Mouse (Mus musculus) ES-E14 (cell line): Measurements from ENCODE around the gene Lgi1. TPM values are rescaled to one million over a fixed set of nuclear protein-coding genes. Genes with fewer than 3 reads are reported as not detected.

Source experiments
- DNase-seq: peaks from one replicate; pipeline ENCODE4 v3.0.0-alpha.2; 2013; ENCODE audit warnings: low read depth, low spot score
- H3K27ac ChIP-seq: 2 replicates; pipeline ENCODE4 v1.5.1; 2012; ENCODE audit warnings: low read depth, mild to moderate bottlenecking, low read length, moderate library complexity, mixed read lengths; ENCODE audit not compliant: poor library complexity, insufficient read depth, severe bottlenecking
- H3K36me3 ChIP-seq: 2 replicates; pipeline ENCODE4 v1.6.1; 2012; ENCODE audit warnings: mild to moderate bottlenecking, low read length, moderate library complexity, mixed read lengths; ENCODE audit not compliant: control insufficient read depth, poor library complexity, insufficient read depth, severe bottlenecking
- H3K4me1 ChIP-seq, 2 experiments: fragments of 150-350 bp in 1 of 2; sonication (generic) in 1 of 2; 2 replicates each; pipeline ENCODE4 v1.6.1; 2012; ENCODE audit warnings: low read length in 2 of 2, mild to moderate bottlenecking in 1 of 2, mixed read lengths in 1 of 2; ENCODE audit not compliant: control insufficient read depth in 2 of 2, insufficient read depth in 2 of 2, poor library complexity in 1 of 2
- H3K4me3 ChIP-seq, 2 experiments: fragments of 150-350 bp in 1 of 2; sonication (generic) in 1 of 2; 2 replicates each; pipeline ENCODE4 v1.5.1; 2012; ENCODE audit warnings: low read length in 2 of 2, low read depth in 1 of 2, mild to moderate bottlenecking in 1 of 2, mixed read lengths in 1 of 2; ENCODE audit not compliant: insufficient read depth in 1 of 2, poor library complexity in 1 of 2, severe bottlenecking in 1 of 2
- H3K9ac ChIP-seq: 2 replicates; pipeline ENCODE4 v1.6.1; 2012; ENCODE audit warnings: low read depth, mild to moderate bottlenecking, low read length, mixed read lengths; ENCODE audit not compliant: poor library complexity, insufficient read depth, severe bottlenecking
- H3K9me3 ChIP-seq: fragments of 150-350 bp; sonication (generic); 2 replicates; pipeline ENCODE4 v1.6.1; 2012; ENCODE audit warnings: low read depth, mild to moderate bottlenecking, low read length; ENCODE audit not compliant: control insufficient read depth, insufficient read depth
- CHD2 ChIP-seq: IDR thresholded peaks from 2 replicates; pipeline ENCODE4 v1.6.1; 2014; ENCODE audit warnings: mild to moderate bottlenecking, low read depth, low read length, inconsistent platforms
- HCFC1 ChIP-seq: IDR thresholded peaks from 2 replicates; pipeline ENCODE4 v1.6.1; 2012; ENCODE audit warnings: low read length, inconsistent platforms, borderline replicate concordance; ENCODE audit not compliant: insufficient read depth
- MAFK ChIP-seq: IDR thresholded peaks from 2 replicates; pipeline ENCODE4 v1.6.1; 2014; ENCODE audit warnings: mild to moderate bottlenecking, low read depth, low read length, inconsistent platforms; ENCODE audit not compliant: insufficient read depth
- ZC3H11A ChIP-seq: IDR thresholded peaks from 2 replicates; pipeline ENCODE4 v1.6.1; 2012; ENCODE audit warnings: low read depth, mild to moderate bottlenecking, inconsistent platforms, low read length, borderline replicate concordance
- ZNF384 ChIP-seq: IDR thresholded peaks from 2 replicates; pipeline ENCODE4 v1.6.1; 2012; ENCODE audit warnings: low read depth, low read length, inconsistent platforms
- in situ Hi-C, 2 experiments: fragments of 600-800 bp; cut with MboI; formaldehyde crosslinking; loops; one replicate each; pipeline ENCODE4 v1.15.1; 2025; ENCODE audit warnings: low sequenced_read_pairs in 2 of 2, inconsistent platforms in 1 of 2; ENCODE audit not compliant: unreplicated experiment in 2 of 2
- total RNA-seq: library from RNA; depleted of rRNA; stranded (reverse); fragments of 300-350 nt; gene quantifications from 2 replicates; pipeline ENCODE4 v1.2.3, GENCODE M21; 2012

Lgi1 gene
- total RNA-seq, 1 experiment = 0.18 TPM

DNA sequence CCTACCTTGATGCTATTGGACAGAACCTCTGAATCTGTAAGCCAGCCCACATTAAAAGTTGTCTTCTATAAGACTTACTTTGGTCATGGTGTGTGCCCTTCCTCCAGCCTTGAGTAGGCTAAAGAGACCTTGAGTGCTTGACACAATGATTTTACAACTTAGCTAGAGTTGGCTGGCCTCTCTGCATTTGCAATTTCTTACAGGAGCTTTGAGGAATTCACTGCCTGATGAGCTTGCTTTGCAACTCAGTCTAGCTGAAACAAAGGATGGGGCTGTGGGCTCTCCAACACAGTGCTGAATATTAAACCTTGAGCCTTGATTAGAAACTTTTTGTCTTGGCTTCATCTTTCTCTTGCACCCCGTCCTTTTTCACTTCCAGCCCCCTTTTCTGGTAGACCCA is 78.9 kb downstream of the Lgi1 start:
- in situ Hi-C loops = no loop called here

DNA sequence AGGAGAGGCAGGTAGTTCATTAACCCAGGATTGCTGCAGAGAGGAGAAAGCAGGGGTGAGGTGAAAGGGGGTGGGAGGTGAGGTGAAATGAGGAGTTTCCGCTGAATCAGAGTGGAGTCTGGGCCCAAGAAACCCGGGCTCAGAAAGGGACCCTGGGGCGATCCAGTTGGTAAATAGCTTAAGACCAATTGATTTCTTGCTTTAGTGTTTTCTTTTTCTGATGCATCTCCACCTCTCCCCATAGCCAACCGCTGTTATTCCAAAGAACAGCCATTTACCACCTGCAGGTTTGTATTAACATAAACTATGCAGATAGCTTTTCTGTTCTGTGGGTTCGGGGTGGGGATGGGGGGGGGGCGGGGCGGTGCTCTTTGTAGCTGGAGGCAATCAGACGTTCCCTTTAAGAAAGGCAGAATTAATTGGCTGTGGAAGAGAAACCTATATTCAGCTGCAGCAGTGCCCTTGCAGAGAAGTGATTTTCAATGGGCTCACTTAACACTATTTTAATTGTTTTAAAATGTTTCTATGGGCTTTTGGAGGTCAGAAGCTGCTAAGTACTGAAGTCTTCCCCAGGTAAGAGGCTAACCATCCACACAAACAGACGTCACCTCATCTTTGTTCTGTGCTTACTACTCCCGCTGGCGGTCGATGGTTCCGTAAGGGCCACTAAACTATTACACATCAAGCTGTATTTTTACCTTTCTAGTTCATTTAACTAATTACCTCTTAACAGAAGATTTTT is 84.1 kb downstream of the Lgi1 start:
- Histone ChIP-seq H3K9me3 (peaks cover 9% of the 10 kb centered on the region; the same call in 1 of the 2 replicates), H3K4me3 (peak overlapping the region in 1 of 2 experiments; percentile 24; a peak in 1 of 4 replicates), H3K27ac (peak overlapping the region; percentile 79), H3K36me3 (0 out of 2 replicates have a peak, but pooled peaks cover 5% of the 10 kb centered on the region), H3K9ac (no peak overlapping the region), H3K4me1 (peaks cover 4 to 12% of the 10 kb centered on the region in 2 experiments; a peak in 3 of 4 replicates)
- in situ Hi-C loops = no loop called here
- DNase-seq = peak; percentile 94
- TF ChIP-seq HCFC1 (no peak), ZNF384 (no peak), CHD2 (no peak), MAFK (peak; percentile 62), ZC3H11A (no peak)

More for the DNA sequence above, 78.9 kb downstream of the Lgi1 start:
- Histone ChIP-seq H3K36me3 (peaks cover 7% of the 10 kb centered on the region; the same call in 1 of the 2 replicates), H3K27ac (no peak overlapping the region; the same call in 1 of the 2 replicates), H3K4me1 (0 out of 4 replicates have a peak, but pooled peaks cover 0 to 5% of the 10 kb centered on the region in 2 experiments), H3K4me3 (no peak overlapping the region), H3K9me3 (peaks cover 9% of the 10 kb centered on the region; the same call in 1 of the 2 replicates), H3K9ac (no peak overlapping the region)
- DNase-seq = no peak
- no peak for TF ChIP-seq HCFC1
- no peak for TF ChIP-seq CHD2
- no peak for TF ChIP-seq ZNF384
- no peak for TF ChIP-seq ZC3H11A
- no peak for TF ChIP-seq MAFK

- no peak for DNase-seq
- Histone ChIP-seq H3K4me3 (no peak overlapping the region), H3K9ac (no peak overlapping the region), H3K9me3 (peaks cover 9% of the 10 kb centered on the region; the same call in 1 of the 2 replicates), H3K36me3 (0 out of 2 replicates have a peak, but pooled peaks cover 3% of the 10 kb centered on the region), H3K27ac (peak overlapping the region; percentile 79; the same call in 1 of the 2 replicates), H3K4me1 (peaks cover 4 to 12% of the 10 kb centered on the region in 2 experiments; a peak in 3 of 4 replicates)
- TF ChIP-seq CHD2 (no peak), HCFC1 (no peak), ZC3H11A (no peak), ZNF384 (no peak)
- in situ Hi-C loops = no loop called here
Observed at GRCm38 (mm10) chr19:38349013-38349341, 84.6 kb downstream of the Lgi1 start.

DNA sequence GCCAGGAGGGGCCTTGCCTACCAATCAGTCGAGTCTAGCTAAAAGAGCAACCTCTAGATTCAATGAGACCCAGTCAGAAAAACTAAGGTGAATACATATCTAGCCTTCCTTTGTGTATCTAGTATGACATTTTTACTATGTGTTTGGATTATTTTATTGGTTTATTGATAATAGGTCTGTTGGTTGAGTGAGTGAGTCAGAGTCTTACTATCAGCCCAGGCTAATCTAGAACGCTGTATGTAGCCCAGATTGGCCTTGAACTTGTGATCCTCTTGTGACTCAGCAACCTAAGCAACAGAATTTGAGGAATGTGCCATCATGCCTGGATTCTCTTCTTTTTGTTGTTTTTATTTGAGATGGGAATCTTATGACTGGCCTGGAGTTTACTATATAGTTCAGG is 86.9 kb downstream of the Lgi1 start:
- no peak overlapping the region for H3K4me3 ChIP-seq
- H3K9me3 ChIP-seq = peaks cover 4% of the 10 kb centered on the region; the same call in 1 of the 2 replicates
- H3K4me1 ChIP-seq = peaks cover 4 to 12% of the 10 kb centered on the region in 2 experiments; a peak in 3 of 4 replicates
- TF ChIP-seq CHD2 = no peak
- TF ChIP-seq ZC3H11A = no peak
- TF ChIP-seq ZNF384 = no peak
- no peak for TF ChIP-seq HCFC1
- no peak for TF ChIP-seq MAFK
- DNase-seq = no peak
- no peak overlapping the region for H3K9ac ChIP-seq
- H3K36me3 ChIP-seq = 0 out of 2 replicates have a peak, but pooled peaks cover 2% of the 10 kb centered on the region
- no peak overlapping the region for H3K27ac ChIP-seq
- in situ Hi-C loops = no loop called here
